Mouse (Mus musculus): ENCODE results near the gene Cldn6. TPM values are rescaled to one million over a fixed set of nuclear protein-coding genes. Genes with fewer than 3 reads are reported as not detected.

Cldn6 gene
- 8.7 and 11.1 TPM in 2 replicates for polyA plus RNA-seq (2014; fragmentation: Nextera tagmentation; extraction: Ambion mirVana)

DNA sequence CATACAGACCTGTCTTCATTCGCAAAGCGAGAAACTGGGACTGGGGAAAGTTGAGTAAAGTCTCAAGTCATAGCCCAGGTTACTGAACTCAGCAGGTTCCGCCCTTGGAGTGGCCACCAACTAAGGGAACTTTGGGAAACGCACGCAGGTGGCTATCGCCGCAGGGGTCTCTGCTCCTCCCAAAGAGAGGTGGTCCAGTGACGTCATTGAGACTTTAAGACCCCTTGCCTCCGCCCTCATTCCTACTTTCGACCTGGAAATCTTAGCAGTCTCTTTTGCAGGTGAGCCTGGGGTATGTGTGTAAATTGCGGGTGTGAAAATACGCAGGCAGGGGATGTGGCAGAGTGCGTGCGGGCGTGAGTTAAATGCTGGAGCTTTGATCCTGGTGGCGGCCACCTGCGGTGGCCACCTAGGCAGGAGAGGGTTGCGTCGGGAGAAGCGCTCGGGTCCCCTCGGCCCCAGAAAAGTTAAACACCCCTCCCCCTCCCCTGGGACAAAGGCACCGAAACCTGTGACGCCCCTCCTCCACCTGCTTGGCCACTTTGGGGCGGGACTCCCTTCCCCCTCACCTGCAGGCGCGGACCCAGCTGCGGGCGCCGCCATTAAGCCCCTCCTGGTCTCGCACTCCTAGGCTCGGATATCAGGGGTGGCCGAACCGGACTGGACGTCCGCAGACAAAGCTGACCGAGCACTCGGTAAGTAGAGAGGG, at the start of gene Cldn6:
Gene Cldn6 (plus strand): TSS at position 123 of the 709 bp plus-strand sequence.
- DNase-seq (ENCODE audit: low spot score): no peak

DNA sequence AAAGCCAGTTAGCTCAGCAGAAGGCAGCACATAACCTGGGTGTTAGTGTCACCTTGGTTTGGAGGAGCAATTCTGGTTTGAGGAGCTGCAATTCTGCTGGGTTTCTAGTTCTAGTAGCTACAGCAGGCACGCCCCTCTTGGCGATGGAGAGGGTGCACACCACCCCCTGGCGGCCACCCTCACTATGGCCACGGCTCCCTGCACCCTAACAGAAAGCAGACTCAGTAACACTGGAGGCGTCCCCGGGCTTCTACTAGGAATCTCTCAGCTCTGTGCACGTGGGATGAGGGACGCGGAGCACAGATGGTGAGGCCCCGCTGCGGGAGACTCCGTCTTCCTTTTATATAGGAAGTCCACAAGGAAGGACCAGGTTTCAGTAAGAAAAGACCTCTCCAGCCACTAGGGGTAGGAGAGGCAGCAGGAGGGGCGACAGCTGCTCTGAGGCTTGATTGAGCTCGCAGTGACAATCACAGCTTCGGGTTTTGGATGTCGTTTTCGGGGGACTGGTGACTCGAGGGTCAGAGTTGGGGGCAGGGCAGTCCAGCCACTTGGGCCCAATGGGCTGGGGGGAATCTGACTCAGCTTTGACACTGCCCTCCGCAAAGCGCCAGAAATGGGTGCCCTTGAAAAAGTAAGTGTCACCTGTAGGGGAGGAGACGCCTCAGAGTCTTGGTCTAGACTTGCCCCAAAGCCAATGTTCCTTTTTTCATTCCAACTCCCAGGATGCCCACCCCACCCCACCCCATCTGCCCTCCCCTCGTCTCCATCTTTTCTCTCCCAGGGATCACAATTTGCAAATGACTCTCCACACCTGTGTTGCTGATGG, 48.6 kb upstream of the Cldn6 start:
- Histone ChIP-seq H3K9ac (ENCODE audit: low read length) (no peak overlapping the region; the same call in 1 of the 2 replicates), H3K4me2 (ENCODE audit: low read depth) (peak overlapping the region; percentile 34), H3K36me3 (ENCODE audit: control insufficient read depth, insufficient read depth, low read length) (no peaks in the 10 kb centered on the region), H3K27me3 (ENCODE audit: control insufficient read depth, insufficient read depth, low read length) (no peaks in the 10 kb centered on the region), H3K9me3 (ENCODE audit: control insufficient read depth, low read length) (no peaks in the 10 kb centered on the region), H3K27ac (ENCODE audit: low read depth, low read length) (no peak overlapping the region), H3K4me3 (ENCODE audit: low read depth, low read length) (peak overlapping the region; percentile 12; the same call in 1 of the 2 replicates), H3K4me1 (ENCODE audit: control insufficient read depth, insufficient read depth, low read length) (no peaks in the 10 kb centered on the region)
- peak; percentile 85 for ATAC-seq (ENCODE audit: insufficient read depth, low FRiP score, low TSS enrichment)
- peak; percentile 81 for DNase-seq (ENCODE audit: low spot score)
- WGBS: 18% methylated on average over 22 of the region's 22 CpGs

More for the DNA sequence above, at the start of gene Cldn6:
- Histone ChIP-seq H3K9ac (ENCODE audit: low read length) (no peak within 1 kb of the TSS), H3K27ac (ENCODE audit: low read depth, low read length) (no peak within 1 kb of the TSS), H3K4me3 (ENCODE audit: low read depth, low read length) (peak within 1 kb of the TSS; percentile 10; the same call in 1 of the 2 replicates), H3K4me1 (ENCODE audit: control insufficient read depth, insufficient read depth, low read length) (peaks cover 13% of the 10 kb centered on the region), H3K27me3 (ENCODE audit: control insufficient read depth, insufficient read depth, low read length) (peaks cover 71% of the 10 kb centered on the region), H3K36me3 (ENCODE audit: control insufficient read depth, insufficient read depth, low read length) (no peaks in the 10 kb centered on the region), H3K4me2 (ENCODE audit: low read depth) (0 out of 2 replicates have a peak within 1 kb of the TSS, but pooled peaks have one; percentile 2), H3K9me3 (ENCODE audit: control insufficient read depth, low read length) (no peaks in the 10 kb centered on the region)
- 2% methylated on average over 37 of the region's 38 CpGs for WGBS
- ATAC-seq (ENCODE audit: insufficient read depth, low FRiP score, low TSS enrichment): no peak

DNA sequence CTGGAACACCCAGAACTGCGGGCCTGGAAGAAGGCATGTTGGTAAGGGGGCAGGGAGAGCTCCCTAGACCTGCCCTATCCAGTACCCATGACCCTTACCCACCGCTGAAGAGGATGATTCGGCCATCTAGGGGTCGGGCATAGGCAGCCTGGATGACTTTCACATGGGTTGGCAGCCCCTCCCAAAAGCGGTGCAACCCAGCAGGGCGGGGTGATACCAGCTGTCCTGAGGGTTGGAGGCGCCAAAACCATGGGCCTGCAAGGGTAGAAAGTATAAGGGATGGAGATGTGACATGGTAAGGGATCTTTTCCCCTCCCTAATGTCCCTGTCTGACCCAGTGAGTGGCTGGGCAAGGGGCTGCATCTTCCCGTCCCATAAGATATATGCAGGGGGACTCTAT, 47.8 kb upstream of the Cldn6 start:
- Histone ChIP-seq H3K27me3 (ENCODE audit: control insufficient read depth, insufficient read depth, low read length) (no peaks in the 10 kb centered on the region), H3K4me2 (ENCODE audit: low read depth) (no peak overlapping the region), H3K4me1 (ENCODE audit: control insufficient read depth, insufficient read depth, low read length) (no peaks in the 10 kb centered on the region), H3K4me3 (ENCODE audit: low read depth, low read length) (no peak overlapping the region), H3K9ac (ENCODE audit: low read length) (no peak overlapping the region), H3K9me3 (ENCODE audit: control insufficient read depth, low read length) (no peaks in the 10 kb centered on the region), H3K27ac (ENCODE audit: low read depth, low read length) (no peak overlapping the region), H3K36me3 (ENCODE audit: control insufficient read depth, insufficient read depth, low read length) (no peaks in the 10 kb centered on the region)
- no peak for ATAC-seq (ENCODE audit: insufficient read depth, low FRiP score, low TSS enrichment)
- 82% methylated on average over 8 of the region's 8 CpGs for WGBS
- DNase-seq (ENCODE audit: low spot score): no peak

DNA sequence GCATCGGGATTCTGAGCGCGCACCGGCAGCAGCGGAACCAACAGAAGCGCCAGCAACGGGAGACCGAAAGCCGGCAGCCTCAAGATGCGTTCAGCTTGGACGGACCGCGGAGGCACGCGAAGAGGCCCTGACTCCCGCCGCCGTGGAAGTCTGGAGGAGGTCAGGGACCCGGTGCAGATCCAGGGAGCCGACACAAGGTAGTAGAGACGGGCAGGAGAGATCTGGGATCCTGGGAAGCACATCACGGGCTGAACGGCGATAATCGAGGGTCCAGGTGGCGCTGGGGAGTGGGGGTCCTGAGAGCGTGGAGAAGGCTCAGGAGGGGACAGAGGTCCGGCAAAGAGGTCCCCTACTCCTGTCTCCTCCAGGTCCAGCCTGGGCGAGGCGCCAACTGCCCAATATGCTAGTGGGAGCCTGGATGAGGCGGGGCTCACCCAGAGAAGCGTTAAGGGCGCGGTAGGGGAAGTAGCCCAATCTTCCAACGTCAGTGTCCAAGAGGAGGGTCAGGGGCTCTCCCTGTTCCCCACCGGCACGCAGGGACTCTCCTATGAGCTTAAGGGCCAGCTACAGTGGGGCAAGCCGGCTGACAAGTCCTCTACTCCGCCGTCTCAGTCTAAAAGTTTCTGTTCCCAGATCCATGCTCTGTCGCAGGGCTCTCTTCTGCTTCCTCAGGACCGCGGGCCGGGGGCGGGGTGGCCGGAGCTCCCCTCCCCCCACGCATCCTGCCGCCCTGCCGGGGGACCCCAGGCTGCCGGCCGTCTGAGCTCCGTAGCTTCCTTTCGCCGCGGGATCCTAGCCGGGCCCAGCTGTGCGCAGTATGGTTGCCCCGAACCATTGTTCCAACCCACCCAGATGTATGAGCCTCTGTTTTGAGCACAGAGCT, 34.2 kb upstream of the Cldn6 start, which contains the start of gene Mmp25:
Gene Mmp25 (minus strand): TSS at position 665 of the 883 bp plus-strand sequence.
- WGBS: under 1% methylated on average over 57 of the region's 58 CpGs
- H3K27ac ChIP-seq (ENCODE audit: low read depth, low read length): no peak within 1 kb of the TSS
- H3K9ac ChIP-seq (ENCODE audit: low read length): peak within 1 kb of the TSS; percentile 37
- no peaks in the 10 kb centered on the region for H3K9me3 ChIP-seq (ENCODE audit: control insufficient read depth, low read length)
- peak within 1 kb of the TSS; percentile 68 for H3K4me2 ChIP-seq (ENCODE audit: low read depth)
- peak within 1 kb of the TSS; percentile 38 for H3K4me3 ChIP-seq (ENCODE audit: low read depth, low read length)
- H3K36me3 ChIP-seq (ENCODE audit: control insufficient read depth, insufficient read depth, low read length): no peaks in the 10 kb centered on the region
- H3K27me3 ChIP-seq (ENCODE audit: control insufficient read depth, insufficient read depth, low read length): peaks cover 15% of the 10 kb centered on the region
- ATAC-seq (ENCODE audit: insufficient read depth, low FRiP score, low TSS enrichment) (peak; percentile 38; the same call in 1 of the 2 replicates), DNase-seq (ENCODE audit: low spot score) (peak; percentile 45)
- peaks cover 3% of the 10 kb centered on the region; the same call in 1 of the 2 replicates for H3K4me1 ChIP-seq (ENCODE audit: control insufficient read depth, insufficient read depth, low read length)

DNA sequence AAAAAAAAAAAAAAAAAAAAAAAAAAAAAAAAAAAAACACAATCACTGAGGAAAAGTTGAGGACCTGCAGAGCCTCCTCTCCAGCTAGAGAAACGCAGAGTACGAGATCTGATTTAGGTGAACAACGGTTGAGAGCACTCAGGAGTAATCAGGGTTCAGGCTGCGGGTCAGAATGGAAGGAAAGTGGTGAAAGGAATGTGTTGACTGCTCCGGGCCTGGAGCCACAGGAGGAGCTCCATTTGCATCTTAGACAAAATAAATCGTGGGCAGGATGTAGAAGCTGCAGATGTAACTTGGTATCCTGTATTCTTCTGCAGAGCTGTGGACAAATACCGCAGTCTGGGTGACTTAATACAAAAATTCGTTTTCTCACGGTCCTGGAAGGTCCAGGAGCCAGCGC, 33.2 kb upstream of the Cldn6 start:
- Histone ChIP-seq H3K36me3 (ENCODE audit: control insufficient read depth, insufficient read depth, low read length) (no peaks in the 10 kb centered on the region), H3K9ac (ENCODE audit: low read length) (no peak overlapping the region), H3K27ac (ENCODE audit: low read depth, low read length) (no peak overlapping the region), H3K9me3 (ENCODE audit: control insufficient read depth, low read length) (no peaks in the 10 kb centered on the region), H3K4me3 (ENCODE audit: low read depth, low read length) (no peak overlapping the region), H3K4me1 (ENCODE audit: control insufficient read depth, insufficient read depth, low read length) (peaks cover 3% of the 10 kb centered on the region; the same call in 1 of the 2 replicates), H3K27me3 (ENCODE audit: control insufficient read depth, insufficient read depth, low read length) (peaks cover 15% of the 10 kb centered on the region), H3K4me2 (ENCODE audit: low read depth) (no peak overlapping the region)
- ATAC-seq (ENCODE audit: insufficient read depth, low FRiP score, low TSS enrichment): no peak
- no peak for DNase-seq (ENCODE audit: low spot score)
- WGBS: 39% methylated on average over 10 of the region's 10 CpGs

DNA sequence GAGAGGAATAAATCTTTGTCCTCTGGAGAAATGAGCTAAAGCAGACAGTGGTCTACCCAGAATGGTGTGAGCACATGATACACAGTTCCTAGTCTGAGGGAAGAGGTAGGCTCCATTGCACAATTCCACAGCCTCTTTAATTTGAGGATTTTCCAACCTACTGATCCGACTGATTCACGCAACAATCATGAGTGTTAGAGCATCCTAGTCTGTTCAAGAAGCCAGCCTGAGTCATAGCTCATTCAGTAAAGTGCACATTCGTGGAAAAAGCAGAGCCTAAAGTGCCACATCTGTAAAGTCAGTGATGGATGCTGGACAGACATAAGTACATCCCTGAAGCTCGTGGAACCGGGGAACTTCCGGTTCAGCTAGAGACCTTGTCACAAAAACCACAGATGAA, 27.7 kb upstream of the Cldn6 start:
- Histone ChIP-seq H3K4me3 (ENCODE audit: low read depth, low read length) (no peak overlapping the region), H3K27me3 (ENCODE audit: control insufficient read depth, insufficient read depth, low read length) (no peaks in the 10 kb centered on the region), H3K4me2 (ENCODE audit: low read depth) (no peak overlapping the region), H3K9me3 (ENCODE audit: control insufficient read depth, low read length) (no peaks in the 10 kb centered on the region), H3K4me1 (ENCODE audit: control insufficient read depth, insufficient read depth, low read length) (no peaks in the 10 kb centered on the region), H3K36me3 (ENCODE audit: control insufficient read depth, insufficient read depth, low read length) (no peaks in the 10 kb centered on the region), H3K27ac (ENCODE audit: low read depth, low read length) (no peak overlapping the region), H3K9ac (ENCODE audit: low read length) (no peak overlapping the region)
- ATAC-seq (ENCODE audit: insufficient read depth, low FRiP score, low TSS enrichment): no peak
- DNase-seq (ENCODE audit: low spot score): no peak
- 84% methylated on average over 6 of the region's 6 CpGs for WGBS

DNA sequence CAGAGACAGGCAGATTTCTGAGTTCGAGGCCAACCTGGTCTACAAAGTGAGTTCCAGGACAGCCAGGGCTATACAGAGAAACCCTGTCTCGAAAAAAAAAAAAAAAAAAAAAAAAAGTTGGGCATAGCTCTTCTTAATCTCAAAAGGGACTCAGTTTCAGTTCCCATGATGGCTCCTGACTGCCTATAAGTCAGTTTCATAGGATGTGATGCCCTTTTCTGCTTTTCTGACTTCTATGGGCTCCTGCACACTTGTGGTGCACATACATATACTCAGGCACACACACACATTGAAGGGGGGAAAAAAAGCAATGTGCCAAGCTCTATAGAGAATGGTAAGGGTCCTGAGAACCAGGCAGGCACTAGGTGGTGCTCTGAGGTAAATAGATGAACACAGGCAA, 25.7 kb upstream of the Cldn6 start:
- WGBS: 85% methylated on average over 1 of the region's 2 CpGs
- no peak overlapping the region for H3K4me2 ChIP-seq (ENCODE audit: low read depth)

DNA sequence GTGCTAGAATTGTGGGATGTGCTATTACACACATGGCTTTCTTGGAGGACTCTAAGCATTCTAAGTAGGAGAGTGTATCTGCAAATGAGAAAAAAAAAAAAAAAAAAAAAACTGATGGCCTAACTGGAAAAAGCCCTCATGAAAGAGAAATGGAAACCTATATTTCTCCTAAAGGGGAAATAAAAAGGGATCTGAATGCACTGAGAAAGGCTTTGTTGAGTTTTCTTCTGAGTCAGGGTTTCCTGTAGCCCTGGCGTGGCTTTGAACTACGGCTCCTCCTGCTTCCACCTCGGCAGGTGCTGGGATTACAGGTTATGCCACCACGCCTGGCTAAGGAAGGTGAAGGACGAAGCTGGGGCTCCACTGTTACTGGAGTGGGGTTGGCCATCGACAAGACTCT, 25.0 kb upstream of the Cldn6 start:
- no peaks in the 10 kb centered on the region for H3K9me3 ChIP-seq (ENCODE audit: control insufficient read depth, low read length)
- no peaks in the 10 kb centered on the region for H3K27me3 ChIP-seq (ENCODE audit: control insufficient read depth, insufficient read depth, low read length)
- H3K9ac ChIP-seq (ENCODE audit: low read length): no peak overlapping the region
- no peak overlapping the region for H3K4me2 ChIP-seq (ENCODE audit: low read depth)
- 62% methylated on average over 6 of the region's 6 CpGs for WGBS
- no peaks in the 10 kb centered on the region for H3K36me3 ChIP-seq (ENCODE audit: control insufficient read depth, insufficient read depth, low read length)
- no peak overlapping the region for H3K27ac ChIP-seq (ENCODE audit: low read depth, low read length)
- no peak overlapping the region for H3K4me3 ChIP-seq (ENCODE audit: low read depth, low read length)
- H3K4me1 ChIP-seq (ENCODE audit: control insufficient read depth, insufficient read depth, low read length): no peaks in the 10 kb centered on the region
- no peak for DNase-seq (ENCODE audit: low spot score)
- no peak for ATAC-seq (ENCODE audit: insufficient read depth, low FRiP score, low TSS enrichment)

More for the DNA sequence above, 25.7 kb upstream of the Cldn6 start:
- Histone ChIP-seq H3K36me3 (ENCODE audit: control insufficient read depth, insufficient read depth, low read length) (no peaks in the 10 kb centered on the region), H3K4me3 (ENCODE audit: low read depth, low read length) (no peak overlapping the region), H3K27me3 (ENCODE audit: control insufficient read depth, insufficient read depth, low read length) (no peaks in the 10 kb centered on the region), H3K27ac (ENCODE audit: low read depth, low read length) (no peak overlapping the region), H3K9ac (ENCODE audit: low read length) (no peak overlapping the region), H3K4me1 (ENCODE audit: control insufficient read depth, insufficient read depth, low read length) (no peaks in the 10 kb centered on the region), H3K9me3 (ENCODE audit: control insufficient read depth, low read length) (no peaks in the 10 kb centered on the region)
- ATAC-seq (ENCODE audit: insufficient read depth, low FRiP score, low TSS enrichment) (no peak), DNase-seq (ENCODE audit: low spot score) (no peak)
